Mouse (Mus musculus): Measurements from ENCODE around the gene Gm867.

The Gm867 gene

GRCm38 (mm10) chr10:75935680-75936541 is 4.6 kb downstream of the Gm867 start, which contains the start of gene Mmp11:
Mmp11 (minus strand) TSS chr10:75936496.
- DNase-seq = peak; percentile 86

- DNase-seq = no peak
Observed at GRCm38 (mm10) chr10:75934991-75935390, 5.5 kb downstream of the Gm867 start.

- DNase-seq = no peak
Observed at GRCm38 (mm10) chr10:75932891-75933290, 7.6 kb downstream of the Gm867 start, which contains the start of gene Chchd10. Chchd10 (plus strand) TSS chr10:75933130.

- DNase-seq = peak; percentile 29 to 36
Observed at GRCm38 (mm10) chr10:75932081-75932678, 8.3 kb downstream of the Gm867 start.

GRCm38 (mm10) chr10:75931311-75931710 is 9.2 kb downstream of the Gm867 start:
- no peak for DNase-seq

- no peak for DNase-seq
Observed at GRCm38 (mm10) chr10:75930304-75930703, 10.2 kb downstream of the Gm867 start.

GRCm38 (mm10) chr10:75926396-75926795 is 14.1 kb downstream of the Gm867 start:
- DNase-seq = no peak

GRCm38 (mm10) chr10:75924324-75924723 is 16.1 kb downstream of the Gm867 start:
- DNase-seq = no peak

GRCm38 (mm10) chr10:75921726-75922560 is 18.5 kb downstream of the Gm867 start:
- DNase-seq = peak; percentile 45 to 53

- DNase-seq = peak; percentile 96
Observed at GRCm38 (mm10) chr10:75921026-75921725, 19.3 kb downstream of the Gm867 start, which contains the start of gene Smarcb1. Smarcb1 (minus strand) TSS chr10:75921617.

- no peak for DNase-seq
Observed at GRCm38 (mm10) chr10:75919026-75919425, 21.4 kb downstream of the Gm867 start.

GRCm38 (mm10) chr10:75916840-75917239 is 23.6 kb downstream of the Gm867 start:
- no peak for DNase-seq

- no peak for DNase-seq
Observed at GRCm38 (mm10) chr10:75915557-75915956, 24.9 kb downstream of the Gm867 start.

GRCm38 (mm10) chr10:75913013-75913589 is 27.4 kb downstream of the Gm867 start:
- DNase-seq = no peak

GRCm38 (mm10) chr10:75910698-75911097 is 29.8 kb downstream of the Gm867 start:
- no peak for DNase-seq

- no peak for DNase-seq
Observed at GRCm38 (mm10) chr10:75906882-75907281, 33.6 kb downstream of the Gm867 start.

GRCm38 (mm10) chr10:75904391-75904790 is 36.1 kb downstream of the Gm867 start:
- no peak for DNase-seq

GRCm38 (mm10) chr10:75898846-75899245 is 41.6 kb downstream of the Gm867 start:
- DNase-seq = no peak

GRCm38 (mm10) chr10:75898039-75898564 is 42.4 kb downstream of the Gm867 start:
- no peak for DNase-seq

- DNase-seq = peak; percentile 84 to 86
Observed at GRCm38 (mm10) chr10:75897373-75897772, 43.1 kb downstream of the Gm867 start.

GRCm38 (mm10) chr10:75896208-75896607 is 44.3 kb downstream of the Gm867 start:
- DNase-seq = no peak

GRCm38 (mm10) chr10:75895730-75896129 is 44.7 kb downstream of the Gm867 start:
- no peak for DNase-seq

All from cerebellum, postnatal 36 days (tissue).